Mouse (Mus musculus) kidney, adult 2 months (tissue): Measurements from ENCODE around the gene Arid4a. TPM values are rescaled to one million over a fixed set of nuclear protein-coding genes. Genes with fewer than 3 reads are reported as not detected.

Experiments
- DNase-seq: peaks from one replicate; pipeline ENCODE4 v3.0.0; 2021
- H3K27ac ChIP-seq: fragments of 200-500 bp; 2 replicates; pipeline ENCODE4 v1.5.1; 2012; ENCODE audit warnings: low read depth, low read length, control low read depth, inconsistent platforms; ENCODE audit not compliant: insufficient read depth
- H3K27me3 ChIP-seq: fragments of 200-500 bp; replicated peaks from 2 replicates; pipeline ENCODE4 v1.6.1; 2012; ENCODE audit warnings: mild to moderate bottlenecking, moderate library complexity, low read length, inconsistent platforms; ENCODE audit not compliant: control insufficient read depth, insufficient read depth
- H3K36me3 ChIP-seq: fragments of 200-500 bp; 2 replicates; pipeline ENCODE4 v1.6.1; 2012; ENCODE audit warnings: mild to moderate bottlenecking, moderate library complexity, low read length, inconsistent platforms; ENCODE audit not compliant: control insufficient read depth, insufficient read depth
- H3K4me1 ChIP-seq: fragments of 200-500 bp; 2 replicates; pipeline ENCODE4 v1.6.1; 2011; ENCODE audit warnings: low read length; ENCODE audit not compliant: control insufficient read depth, insufficient read depth
- H3K4me3 ChIP-seq: fragments of 200-500 bp; 2 replicates; pipeline ENCODE4 v1.5.1; 2011; ENCODE audit warnings: mild to moderate bottlenecking, low read depth, low read length, control low read depth; ENCODE audit not compliant: insufficient read depth
- CTCF ChIP-seq: fragments of 200-500 bp; conservative IDR thresholded peaks from 2 replicates; pipeline ENCODE4 v1.5.1; 2011; ENCODE audit warnings: low read depth, mild to moderate bottlenecking, control low read depth, low read length, moderate library complexity, mixed read lengths; ENCODE audit not compliant: insufficient read depth, insufficient read length
- POLR2A ChIP-seq: fragments of 200-500 bp; IDR thresholded peaks from one replicate; pipeline ENCODE4 v1.6.1; 2011; ENCODE audit warnings: low read depth, low read length, control low read depth
- WGBS: fragments of 180-500 bp; shearing (Covaris S2); methylation state at CpG from one replicate; pipeline ENCODE4 v1.1.7; 2018; 5-methylcytosine and 5-hydroxymethylcytosine counted together
- polyA plus RNA-seq: library from polyadenylated mRNA; depleted of rRNA; stranded (reverse); fragments of >200 nt; gene quantifications from 2 replicates; pipeline ENCODE4 v1.2.3, GENCODE M21; 2012; rRNA removed

Gene Arid4a
- polyA plus RNA-seq, 1 experiment = 3.6 TPM

GRCm38 (mm10) chr12:71139258-71139828 lies 123.6 kb downstream of the Arid4a start:
- TF ChIP-seq CTCF = 0 out of 2 replicates have a peak, but pooled peaks have one; percentile 13
- no peak for TF ChIP-seq POLR2A
- no peak overlapping the region for H3K4me3 ChIP-seq
- H3K36me3 ChIP-seq = no peaks in the 10 kb centered on the region; the same call in 1 of the 2 replicates
- DNase-seq = no peak
- H3K27ac ChIP-seq = no peak overlapping the region
- H3K4me1 ChIP-seq = peaks cover 6% of the 10 kb centered on the region; the same call in 1 of the 2 replicates
- 77% methylated on average over 5 of the region's 5 CpGs for WGBS
- H3K27me3 ChIP-seq = no peaks in the 10 kb centered on the region

- Histone ChIP-seq H3K36me3 (no peaks in the 10 kb centered on the region; the same call in 1 of the 2 replicates), H3K4me3 (no peak overlapping the region), H3K4me1 (peaks cover 3% of the 10 kb centered on the region; the same call in 1 of the 2 replicates), H3K27ac (no peak overlapping the region), H3K27me3 (no peaks in the 10 kb centered on the region)
- no peak for DNase-seq
- TF ChIP-seq CTCF (no peak), POLR2A (no peak)
These were observed 125.4 kb downstream of the Arid4a start for GRCm38 (mm10) chr12:71141189-71141588.

GRCm38 (mm10) chr12:71147641-71148040 lies 131.9 kb downstream of the Arid4a start:
- peak; percentile 54 for DNase-seq
- no peak overlapping the region for H3K27ac ChIP-seq
- 74% methylated on average over 3 of the region's 3 CpGs for WGBS
- TF ChIP-seq POLR2A (no peak), CTCF (0 out of 2 replicates have a peak, but pooled peaks have one; percentile 10)
- H3K27me3 ChIP-seq = no peaks in the 10 kb centered on the region
- H3K4me3 ChIP-seq = no peak overlapping the region
- H3K4me1 ChIP-seq = no peaks in the 10 kb centered on the region
- no peaks in the 10 kb centered on the region for H3K36me3 ChIP-seq

Other genes starting within 250 kb of the Arid4a start
- 6.4 and 6.8 TPM in 2 replicates for gene Frmd6, start 190.5 kb upstream of the Arid4a start, polyA plus RNA-seq
- 31.9 and 44.6 TPM in 2 replicates for gene Actr10, start 78.1 kb upstream of the Arid4a start, polyA plus RNA-seq
- 21.1 and 44.9 TPM in 2 replicates for gene Psma3, start 41.4 kb upstream of the Arid4a start, polyA plus RNA-seq
- not detected in 2 replicates for gene Tomm20l, start 95.4 kb downstream of the Arid4a start, polyA plus RNA-seq
- gene Timm9, start 120.7 kb downstream of the Arid4a start, polyA plus RNA-seq = 18.2 and 25.3 TPM in 2 replicates
- 2.1 and 2.4 TPM in 2 replicates for gene 2700049A03Rik, start 120.9 kb downstream of the Arid4a start, polyA plus RNA-seq